Mouse (Mus musculus) liver, embryonic 16.5 days (tissue): Measurements from ENCODE around the gene Smurf1. TPM values are rescaled to one million over a fixed set of nuclear protein-coding genes. Genes with fewer than 3 reads are reported as not detected.

Experiments
- ATAC-seq: fragments of 200-750 bp; cut with Nextera tagmentation; 2 replicates; pipeline ENCODE4 v1.8.0; 2017; ENCODE audit warnings: low read depth, mild to moderate bottlenecking, moderate number of reproducible peaks, moderate library complexity
- H3K27ac ChIP-seq: fragments of 300-500 bp; sonication (generic); 2 replicates; pipeline ENCODE4 v1.5.1; 2014; ENCODE audit warnings: mild to moderate bottlenecking, low read length
- H3K27me3 ChIP-seq: fragments of 300-500 bp; sonication (generic); 2 replicates; pipeline ENCODE4 v1.6.1; 2014; ENCODE audit warnings: low read depth, low read length, mixed read lengths; ENCODE audit not compliant: control insufficient read depth, insufficient read depth
- H3K36me3 ChIP-seq: fragments of 300-500 bp; sonication (generic); 2 replicates; pipeline ENCODE4 v1.6.1; 2014; ENCODE audit warnings: mild to moderate bottlenecking; ENCODE audit not compliant: control insufficient read depth, insufficient read depth
- H3K4me1 ChIP-seq: fragments of 300-500 bp; sonication (generic); 2 replicates; pipeline ENCODE4 v1.6.1; 2014; ENCODE audit warnings: low read depth, low read length, mixed read lengths; ENCODE audit not compliant: control insufficient read depth
- H3K4me2 ChIP-seq: fragments of 300-500 bp; sonication (generic); 2 replicates; pipeline ENCODE4 v1.6.1; 2014; ENCODE audit warnings: low read depth, low read length, mixed read lengths
- H3K4me3 ChIP-seq: fragments of 300-500 bp; sonication (generic); 2 replicates; pipeline ENCODE4 v1.5.1; 2014; ENCODE audit warnings: low read depth, mild to moderate bottlenecking, low read length
- H3K9ac ChIP-seq: fragments of 300-500 bp; sonication (generic); 2 replicates; pipeline ENCODE4 v1.6.1; 2014; ENCODE audit warnings: low read depth, low read length
- H3K9me3 ChIP-seq: fragments of 300-500 bp; sonication (generic); replicated peaks from 2 replicates; pipeline ENCODE4 v1.6.1; 2016; ENCODE audit warnings: low read length; ENCODE audit not compliant: control insufficient read depth
- WGBS: fragments of 180-500 bp; shearing (Covaris S2); extraction: QIAGEN DNeasy Blood & Tissue Kit; methylation state at CpG from one replicate; pipeline ENCODE4 v1.1.7; 2014; ENCODE audit not compliant: insufficient replicate concordance; 5-methylcytosine and 5-hydroxymethylcytosine counted together
- polyA plus RNA-seq: library from polyadenylated mRNA; unstranded; fragments of >200 nt; fragmentation: Nextera tagmentation; extraction: Ambion mirVana; gene quantifications from 2 replicates; pipeline ENCODE4 v1.2.1, GENCODE M21; 2015

Smurf1 gene
- polyA plus RNA-seq, 1 experiment from 2014 or later = 1.4 TPM

- no peaks in the 10 kb centered on the region for H3K36me3 ChIP-seq
- H3K9ac ChIP-seq = no peak overlapping the region
- ATAC-seq = no peak
- no peak overlapping the region for H3K27ac ChIP-seq
- no peak overlapping the region for H3K4me2 ChIP-seq
- no peaks in the 10 kb centered on the region for H3K4me1 ChIP-seq
- 78% methylated on average over 4 of the region's 4 CpGs for WGBS
- H3K27me3 ChIP-seq = no peaks in the 10 kb centered on the region
- H3K4me3 ChIP-seq = no peak overlapping the region
- H3K9me3 ChIP-seq = no peaks in the 10 kb centered on the region
Observed at GRCm38 (mm10) chr5:144989061-144989405, 23.4 kb upstream of the Smurf1 start.

- Histone ChIP-seq H3K4me2 (no peak overlapping the region), H3K9me3 (no peaks in the 10 kb centered on the region), H3K4me3 (no peak overlapping the region), H3K4me1 (no peaks in the 10 kb centered on the region), H3K9ac (no peak overlapping the region), H3K36me3 (no peaks in the 10 kb centered on the region), H3K27me3 (no peaks in the 10 kb centered on the region), H3K27ac (no peak overlapping the region)
- peak; percentile 21; the same call in 1 of the 2 replicates for ATAC-seq
- WGBS = 39% methylated on average over 9 of the region's 9 CpGs
Observed at GRCm38 (mm10) chr5:144988340-144989060, 22.9 kb upstream of the Smurf1 start.

GRCm38 (mm10) chr5:144987561-144987960 lies 21.9 kb upstream of the Smurf1 start:
- no peak for ATAC-seq
- H3K9me3 ChIP-seq = no peaks in the 10 kb centered on the region; the same call in 1 of the 2 replicates
- no peaks in the 10 kb centered on the region for H3K27me3 ChIP-seq
- H3K4me1 ChIP-seq = no peaks in the 10 kb centered on the region
- no peak overlapping the region for H3K4me2 ChIP-seq
- no peak overlapping the region for H3K9ac ChIP-seq
- H3K36me3 ChIP-seq = no peaks in the 10 kb centered on the region
- H3K4me3 ChIP-seq = no peak overlapping the region
- WGBS = 75% methylated on average over 13 of the region's 13 CpGs
- H3K27ac ChIP-seq = no peak overlapping the region

GRCm38 (mm10) chr5:144984839-144985238 lies 19.2 kb upstream of the Smurf1 start:
- ATAC-seq = no peak

GRCm38 (mm10) chr5:144983227-144983626 lies 17.6 kb upstream of the Smurf1 start:
- no peak overlapping the region for H3K4me3 ChIP-seq
- H3K4me1 ChIP-seq = no peaks in the 10 kb centered on the region
- no peak for ATAC-seq
- no peak overlapping the region for H3K4me2 ChIP-seq
- no peak overlapping the region for H3K27ac ChIP-seq
- no peaks in the 10 kb centered on the region; the same call in 1 of the 2 replicates for H3K9me3 ChIP-seq
- no peaks in the 10 kb centered on the region for H3K36me3 ChIP-seq
- 71% methylated on average over 3 of the region's 3 CpGs for WGBS
- H3K27me3 ChIP-seq = no peaks in the 10 kb centered on the region
- no peak overlapping the region for H3K9ac ChIP-seq

More at GRCm38 (mm10) chr5:144984839-144985238, 19.2 kb upstream of the Smurf1 start:
- 79% methylated on average over 5 of the region's 5 CpGs for WGBS
- no peaks in the 10 kb centered on the region; the same call in 1 of the 2 replicates for H3K9me3 ChIP-seq
- no peak overlapping the region for H3K27ac ChIP-seq
- no peaks in the 10 kb centered on the region for H3K36me3 ChIP-seq
- no peak overlapping the region for H3K9ac ChIP-seq
- no peak overlapping the region for H3K4me2 ChIP-seq
- H3K4me3 ChIP-seq = no peak overlapping the region
- H3K4me1 ChIP-seq = no peaks in the 10 kb centered on the region
- no peaks in the 10 kb centered on the region for H3K27me3 ChIP-seq

GRCm38 (mm10) chr5:144979110-144979509 lies 13.5 kb upstream of the Smurf1 start:
- Histone ChIP-seq H3K27me3 (no peaks in the 10 kb centered on the region), H3K9ac (no peak overlapping the region), H3K4me1 (no peaks in the 10 kb centered on the region), H3K36me3 (no peaks in the 10 kb centered on the region), H3K4me2 (no peak overlapping the region), H3K9me3 (no peaks in the 10 kb centered on the region; the same call in 1 of the 2 replicates), H3K27ac (no peak overlapping the region), H3K4me3 (no peak overlapping the region)
- no peak for ATAC-seq
- WGBS = 57% methylated on average over 6 of the region's 6 CpGs

- H3K4me3 ChIP-seq = no peak overlapping the region
- no peak for ATAC-seq
- H3K27ac ChIP-seq = no peak overlapping the region
- no peaks in the 10 kb centered on the region; the same call in 1 of the 2 replicates for H3K9me3 ChIP-seq
- H3K36me3 ChIP-seq = no peaks in the 10 kb centered on the region
- H3K9ac ChIP-seq = no peak overlapping the region
- H3K4me2 ChIP-seq = no peak overlapping the region
- no peaks in the 10 kb centered on the region for H3K27me3 ChIP-seq
- H3K4me1 ChIP-seq = no peaks in the 10 kb centered on the region
- 32% methylated on average over 10 of the region's 10 CpGs for WGBS
Observed at GRCm38 (mm10) chr5:144978533-144979107, 13.0 kb upstream of the Smurf1 start.

GRCm38 (mm10) chr5:144971266-144971665 lies 5.6 kb upstream of the Smurf1 start:
- Histone ChIP-seq H3K36me3 (no peaks in the 10 kb centered on the region), H3K27me3 (peaks cover 10% of the 10 kb centered on the region), H3K9me3 (no peaks in the 10 kb centered on the region), H3K4me1 (no peaks in the 10 kb centered on the region; the same call in 1 of the 2 replicates), H3K27ac (no peak overlapping the region), H3K4me2 (no peak overlapping the region), H3K9ac (no peak overlapping the region), H3K4me3 (no peak overlapping the region)
- no peak for ATAC-seq
- WGBS = 62% methylated on average over 3 of the region's 3 CpGs
